ENCODE assay signal across 7 mouse cellular contexts in genomic region chr9:10909573-10909972, GRCm38 (mm10). TPM values are rescaled to one million over a fixed set of nuclear protein-coding genes. Genes with fewer than 3 reads are reported as not detected.
DNase-seq lines count a peak whose midpoint lies in the region; ATAC-seq and TF ChIP-seq lines count a peak whose summit lies in the region.

No protein-coding gene starts in this region.

- no peak overlapping the region for H3K9ac ChIP-seq in CH12.LX (ENCODE audit: insufficient read depth, low read depth)
- no peak overlapping the region for H3K9ac ChIP-seq in forebrain, embryonic 13.5 days
- no peak overlapping the region for H3K9ac ChIP-seq in neural tube, embryonic 15.5 days (replicated peaks)

- TF ChIP-seq CTCF in CH12.LX (conservative IDR thresholded peaks at IDR 0.05 in 1 of 2, IDR thresholded peaks at IDR 0.05 in 1 of 2; ENCODE audit: low read depth in 2 of 2, low read length in 2 of 2): peak in 1 of 2 experiments; percentile 65; a peak in 3 of 4 replicates

- no peaks in the 10 kb centered on the region for H3K27me3 ChIP-seq in CH12.LX (replicated peaks)
- no peaks in the 10 kb centered on the region for H3K27me3 ChIP-seq in forebrain, embryonic 13.5 days
- no peaks in the 10 kb centered on the region for H3K27me3 ChIP-seq in neural tube, embryonic 15.5 days (replicated peaks)

- H3K79me2 ChIP-seq in CH12.LX (replicated peaks; ENCODE audit: control insufficient read depth, extremely low read depth, insufficient read depth, poor library complexity, severe bottlenecking): no peaks in the 10 kb centered on the region

- H3K9me3 ChIP-seq in CH12.LX (replicated peaks; ENCODE audit: low read length): no peaks in the 10 kb centered on the region
- no peaks in the 10 kb centered on the region for H3K9me3 ChIP-seq in forebrain, embryonic 13.5 days (replicated peaks)
- no peaks in the 10 kb centered on the region for H3K9me3 ChIP-seq in neural tube, embryonic 15.5 days (replicated peaks)

- intact Hi-C loops in left cerebral cortex, postnatal 4 days (cut with DNase I): loop anchor here (2.0 to 5.0 kb wide), 2 partner anchors 1532 to 1967 kb away; no protein-coding TSS in a partner anchor

- H3K4me1 ChIP-seq in CH12.LX (ENCODE audit: control insufficient read depth in 1 of 2, insufficient read depth in 2 of 2): peaks cover 0 to 4% of the 10 kb centered on the region in 2 experiments; a peak in 3 of 4 replicates
- H3K4me1 ChIP-seq in forebrain, embryonic 13.5 days: peaks cover 11% of the 10 kb centered on the region
- peaks cover 15% of the 10 kb centered on the region for H3K4me1 ChIP-seq in neural tube, embryonic 15.5 days

- peak; percentile 61 for ATAC-seq in forebrain, embryonic 13.5 days
- peak; percentile 46; the same call in 1 of the 2 replicates for ATAC-seq in neural tube, embryonic 15.5 days (ENCODE audit: low FRiP score)

- WGBS in forebrain, embryonic 13.5 days: 21% methylated on average over 5 of the region's 5 CpGs
- 17% methylated on average over 5 of the region's 5 CpGs for WGBS in neural tube, embryonic 15.5 days

- peak overlapping the region; percentile 26; the same call in 1 of the 2 replicates for H3K4me2 ChIP-seq in CH12.LX (ENCODE audit: insufficient read depth, low read depth, poor library complexity, severe bottlenecking)
- H3K4me2 ChIP-seq in forebrain, embryonic 13.5 days: no peak overlapping the region
- 0 out of 2 replicates have a peak overlapping the region, but pooled peaks have one; percentile 15 for H3K4me2 ChIP-seq in neural tube, embryonic 15.5 days

- H3K4me3 ChIP-seq in CH12.LX (replicated peaks in 1 of 3; ENCODE audit: low read depth in 2 of 3, low read length in 2 of 3, poor library complexity in 1 of 3): no peak overlapping the region
- no peak overlapping the region for H3K4me3 ChIP-seq in forebrain, embryonic 13.5 days
- no peak overlapping the region for H3K4me3 ChIP-seq in neural tube, embryonic 15.5 days (replicated peaks)

- DNase-seq in 416B (ENCODE audit: low read depth) (peak; percentile 66), CH12.LX (ENCODE audit: extremely low read depth) (peak; percentile 77)
- peak; percentile 30 for DNase-seq in c-Kit-positive CD71-negative TER-119-negative erythroid progenitor cells, embryonic 14.5 days (ENCODE audit: low read depth)
- peak; percentile 37 for DNase-seq in kidney, adult 18-20 months
- peak; percentile 75 for DNase-seq in left cerebral cortex, postnatal 4 days

- H3K36me3 ChIP-seq in CH12.LX (replicated peaks in 1 of 2; ENCODE audit: control insufficient read depth in 1 of 2, insufficient read depth in 1 of 2, low read length in 1 of 2): no peaks in the 10 kb centered on the region
- H3K36me3 ChIP-seq in forebrain, embryonic 13.5 days (ENCODE audit: poor library complexity, severe bottlenecking): no peaks in the 10 kb centered on the region
- no peaks in the 10 kb centered on the region for H3K36me3 ChIP-seq in neural tube, embryonic 15.5 days

- dilution Hi-C loops in CH12.LX (cut with MboI; ENCODE audit: extremely low pct_ligation_motif_present, extremely low pct_unique_long_range_greater_than_20kb, low sequenced_read_pairs): no loop called here

- TF ChIP-seq RAD21 in CH12.LX (IDR thresholded peaks at IDR 0.05; ENCODE audit: low read depth, low read length): peak; percentile 61

- in situ Hi-C loops in CH12.LX (cut with MboI; ENCODE audit: low pct_ligation_motif_present, low pct_unique_long_range_greater_than_20kb, low sequenced_read_pairs): no loop called here

- TF ChIP-seq EP300 in CH12.LX (IDR thresholded peaks at IDR 0.05; ENCODE audit: low read length): no peak

- H3K27ac ChIP-seq in CH12.LX (ENCODE audit: insufficient read depth, low read depth): no peak overlapping the region
- no peak overlapping the region for H3K27ac ChIP-seq in forebrain, embryonic 13.5 days
- H3K27ac ChIP-seq in neural tube, embryonic 15.5 days (replicated peaks): 0 out of 2 replicates have a peak overlapping the region, but pooled peaks have one; percentile 9

- no peak for TF ChIP-seq POLR2A in CH12.LX (IDR thresholded peaks at IDR 0.05; ENCODE audit: low read depth, low read length)

TF ChIP-seq in CH12.LX, 34 proteins besides CTCF, POLR2A, EP300 and RAD21:
- no peak for TF ChIP-seq TBP (conservative IDR thresholded peaks at IDR 0.05; ENCODE audit: low read depth, low read length)
- TF ChIP-seq USF2 (conservative IDR thresholded peaks at IDR 0.05; ENCODE audit: low read depth, low read length): no peak
- peak; percentile 57 for TF ChIP-seq SMC3 (IDR thresholded peaks at IDR 0.05; ENCODE audit: low read depth, low read length)
- no peak for TF ChIP-seq USF1 (IDR thresholded peaks at IDR 0.05; ENCODE audit: low read depth, low read length)
- TF ChIP-seq RCOR1 (conservative IDR thresholded peaks at IDR 0.05; ENCODE audit: low read depth, low read length): no peak
- no peak for TF ChIP-seq CHD1 (IDR thresholded peaks at IDR 0.05; ENCODE audit: low read depth, low read length)
- TF ChIP-seq SIN3A (IDR thresholded peaks at IDR 0.05; ENCODE audit: low read length): no peak

RNA-seq across cellular contexts. Expression of gene Cntn5, which starts 5.0 kb away (rescaled TPM):
- total RNA-seq in CH12.LX (2012; rRNA removed) (not detected in 2 replicates), CH12.LX (2014; rRNA removed) (not detected in 2 replicates)
- not detected in 2 replicates for polyA plus RNA-seq in CH12.LX (2012; ENCODE audit: insufficient read length, low read depth)
- polyA plus RNA-seq in forebrain, embryonic 13.5 days (2015; fragmentation: Nextera tagmentation; extraction: Ambion mirVana): 8.1 and 10.1 TPM in 2 replicates
- total RNA-seq in left cerebral cortex, postnatal 4 days (2021): 10 to 100 TPM; 45.0 to 57.4 TPM
- 18.2 and 24.6 TPM in 2 replicates for polyA plus RNA-seq in neural tube, embryonic 15.5 days (2015; fragmentation: Nextera tagmentation; extraction: Ambion mirVana)
